20 mouse cellular contexts compared by ENCODE assay signal in the genomic region with DNA sequence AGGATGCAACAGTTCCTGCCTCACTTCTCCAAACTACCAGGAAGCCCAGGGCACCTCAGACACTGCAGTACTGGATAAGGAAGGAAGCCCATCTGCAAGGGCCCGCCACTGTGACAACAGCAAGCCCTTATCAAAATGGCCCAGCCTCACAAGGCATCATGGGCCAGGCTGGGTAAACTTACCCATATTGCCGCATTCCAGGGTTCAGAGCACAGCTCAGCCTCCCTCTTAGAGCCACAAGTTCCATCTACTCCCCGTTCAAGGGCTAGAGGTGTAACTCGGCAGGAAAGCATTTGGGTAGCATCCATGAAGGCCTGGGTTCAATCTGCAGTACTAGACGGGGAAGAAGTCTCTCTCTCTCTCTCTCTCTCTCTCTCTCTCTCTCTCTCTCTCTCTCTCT. TPM values are rescaled to one million over a fixed set of nuclear protein-coding genes. Genes with fewer than 3 reads are reported as not detected.
A peak's percentile ranks its signal among the peaks of the same experiment; 100 is the strongest.
DNase-seq lines count a peak whose midpoint lies in the region; ATAC-seq and TF ChIP-seq lines count a peak whose summit lies in the region.
"Had no signal": no experiment of that assay in that cellular context is flagged by ENCODE, and none has a peak within 500 bp of the region (broad histone marks: within the 10 kb centered on the region; RNA-seq: fewer than 3 reads in every experiment).

No protein-coding gene starts in this region.

- no peak overlapping the region for H3K4me3 ChIP-seq in intestine, embryonic 15.5 days (replicated peaks)
- H3K4me3 ChIP-seq in intestine, postnatal 0 days (ENCODE audit: low read depth, low read length): no peak overlapping the region
- H3K4me3 ChIP-seq in intestine, embryonic 16.5 days (ENCODE audit: low read length): no peak overlapping the region
- H3K4me3 ChIP-seq in liver, postnatal 0 days (ENCODE audit: low read depth, low read length): no peak overlapping the region
- H3K4me3 ChIP-seq: forebrain, embryonic 12.5 days; hindbrain, embryonic 12.5 days; layer of hippocampus, adult 2 months; midbrain, embryonic 12.5 days; neural tube, embryonic 13.5 days had no signal

- ATAC-seq in intestine, embryonic 15.5 days: peak; percentile 63; the same call in 1 of the 2 replicates
- ATAC-seq in intestine, postnatal 0 days: no peak
- ATAC-seq in intestine, embryonic 16.5 days: peak; percentile 71; the same call in 1 of the 2 replicates
- peak; percentile 98 for ATAC-seq in liver, postnatal 0 days
- ATAC-seq: inflammation-experienced regulatory T-cells, adult 6 months had no signal

- no peaks in the 10 kb centered on the region for H3K36me3 ChIP-seq in intestine, embryonic 15.5 days
- H3K36me3 ChIP-seq in intestine, postnatal 0 days (ENCODE audit: control insufficient read depth, insufficient read depth): no peaks in the 10 kb centered on the region
- H3K36me3 ChIP-seq in intestine, embryonic 16.5 days (ENCODE audit: control insufficient read depth, insufficient read depth, low read length): no peaks in the 10 kb centered on the region
- no peaks in the 10 kb centered on the region for H3K36me3 ChIP-seq in liver, postnatal 0 days (replicated peaks; ENCODE audit: insufficient read depth, low read length)
- H3K36me3 ChIP-seq: forebrain, embryonic 12.5 days; hindbrain, embryonic 12.5 days; midbrain, embryonic 12.5 days; neural tube, embryonic 13.5 days had no signal

- H3K9me3 ChIP-seq in intestine, embryonic 15.5 days: no peaks in the 10 kb centered on the region
- H3K9me3 ChIP-seq in intestine, postnatal 0 days (ENCODE audit: control insufficient read depth): no peaks in the 10 kb centered on the region
- no peaks in the 10 kb centered on the region for H3K9me3 ChIP-seq in intestine, embryonic 16.5 days (ENCODE audit: control insufficient read depth, low read length)
- H3K9me3 ChIP-seq in liver, postnatal 0 days (ENCODE audit: low read length): no peaks in the 10 kb centered on the region
- H3K9me3 ChIP-seq: hindbrain, embryonic 12.5 days; midbrain, embryonic 12.5 days had no signal

- no peaks in the 10 kb centered on the region for H3K4me1 ChIP-seq in intestine, embryonic 15.5 days (replicated peaks)
- H3K4me1 ChIP-seq in intestine, postnatal 0 days (replicated peaks; ENCODE audit: control insufficient read depth, insufficient read depth, low read length): no peaks in the 10 kb centered on the region
- no peaks in the 10 kb centered on the region for H3K4me1 ChIP-seq in intestine, embryonic 16.5 days (ENCODE audit: control insufficient read depth, insufficient read depth, low read length)
- peaks cover 5% of the 10 kb centered on the region; the same call in 1 of the 2 replicates for H3K4me1 ChIP-seq in liver, postnatal 0 days (ENCODE audit: insufficient read depth)
- H3K4me1 ChIP-seq: neural tube, embryonic 13.5 days had no signal

- no peak overlapping the region for H3K4me2 ChIP-seq in intestine, embryonic 15.5 days (replicated peaks)
- no peak overlapping the region for H3K4me2 ChIP-seq in intestine, postnatal 0 days (replicated peaks; ENCODE audit: low read depth)
- H3K4me2 ChIP-seq in intestine, embryonic 16.5 days (ENCODE audit: low read depth, low read length): no peak overlapping the region
- H3K4me2 ChIP-seq in liver, postnatal 0 days (ENCODE audit: low read depth, low read length): 0 out of 2 replicates have a peak overlapping the region, but pooled peaks have one; percentile 35
- H3K4me2 ChIP-seq: forebrain, embryonic 12.5 days; hindbrain, embryonic 12.5 days; midbrain, embryonic 12.5 days; neural tube, embryonic 13.5 days had no signal

- TF ChIP-seq EP300 in liver, postnatal 0 days (IDR thresholded peaks at IDR 0.05; ENCODE audit: low read depth): peak; percentile 91

- DNase-seq in c-Kit-negative CD71-positive TER-119-positive erythroid progenitor cells, embryonic 14.5 days (ENCODE audit: low read depth, low spot score): peak; percentile 84
- DNase-seq in liver, postnatal 0 days: peak; percentile 62
- no peak for DNase-seq in thymus, adult 18-20 months
- no peak for DNase-seq in embryo, embryonic 10.5 days (ENCODE audit: low spot score)
- DNase-seq: cerebellum, adult 18-20 months; right cerebral cortex, postnatal 14 days; thymus, postnatal 4 days had no signal

- 77% methylated on average over 5 of the region's 5 CpGs for WGBS in intestine, embryonic 15.5 days
- 71% methylated on average over 5 of the region's 5 CpGs for WGBS in intestine, postnatal 0 days
- WGBS in intestine, embryonic 16.5 days: 79% methylated on average over 5 of the region's 5 CpGs
- WGBS in liver, postnatal 0 days (ENCODE audit: insufficient replicate concordance): 45% methylated on average over 5 of the region's 5 CpGs

- no peak overlapping the region for H3K9ac ChIP-seq in intestine, embryonic 15.5 days
- H3K9ac ChIP-seq in intestine, postnatal 0 days (ENCODE audit: low read depth, low read length): no peak overlapping the region
- no peak overlapping the region for H3K9ac ChIP-seq in intestine, embryonic 16.5 days (ENCODE audit: low read depth, low read length)
- no peak overlapping the region for H3K9ac ChIP-seq in liver, postnatal 0 days (replicated peaks)
- H3K9ac ChIP-seq: forebrain, embryonic 12.5 days; hindbrain, embryonic 12.5 days; midbrain, embryonic 12.5 days; neural tube, embryonic 13.5 days had no signal

- no peak overlapping the region for H3K27ac ChIP-seq in intestine, embryonic 15.5 days
- no peak overlapping the region for H3K27ac ChIP-seq in intestine, postnatal 0 days (ENCODE audit: low read depth, low read length)
- no peak overlapping the region for H3K27ac ChIP-seq in intestine, embryonic 16.5 days (ENCODE audit: low read length)
- H3K27ac ChIP-seq in liver, postnatal 0 days (ENCODE audit: low read depth): peak overlapping the region; percentile 70
- H3K27ac ChIP-seq: forebrain, embryonic 12.5 days; hindbrain, embryonic 12.5 days; kidney, postnatal 0 days; layer of hippocampus, adult 2 months; macrophage; midbrain, embryonic 12.5 days; neural tube, embryonic 13.5 days had no signal

- TF ChIP-seq CTCF in intestine, postnatal 0 days (IDR thresholded peaks at IDR 0.05; ENCODE audit: low read depth): no peak
- TF ChIP-seq CTCF in liver, postnatal 0 days (IDR thresholded peaks at IDR 0.05; ENCODE audit: low read depth): no peak

- no peaks in the 10 kb centered on the region for H3K27me3 ChIP-seq in intestine, embryonic 15.5 days (replicated peaks)
- no peaks in the 10 kb centered on the region for H3K27me3 ChIP-seq in intestine, postnatal 0 days (replicated peaks; ENCODE audit: control insufficient read depth, insufficient read depth, low read length)
- H3K27me3 ChIP-seq in intestine, embryonic 16.5 days (replicated peaks; ENCODE audit: control insufficient read depth, insufficient read depth, low read length): no peaks in the 10 kb centered on the region
- no peaks in the 10 kb centered on the region for H3K27me3 ChIP-seq in liver, postnatal 0 days (ENCODE audit: insufficient read depth, low read length)
- H3K27me3 ChIP-seq: forebrain, embryonic 12.5 days; hindbrain, embryonic 12.5 days; midbrain, embryonic 12.5 days; neural tube, embryonic 13.5 days had no signal

RNA-seq across cellular contexts. Expression of a gene that starts 11.8 kb away (rescaled TPM):
- polyA plus RNA-seq in intestine, embryonic 15.5 days (2015; fragmentation: Nextera tagmentation; extraction: Ambion mirVana): not detected in 2 replicates
- polyA plus RNA-seq in intestine, postnatal 0 days (2015; fragmentation: Nextera tagmentation; extraction: Ambion mirVana): not detected in 2 replicates
- not detected in 2 replicates for polyA plus RNA-seq in intestine, embryonic 16.5 days (2015; fragmentation: Nextera tagmentation; extraction: Ambion mirVana)
- polyA plus RNA-seq in liver, postnatal 0 days (2015; fragmentation: Nextera tagmentation; extraction: Ambion mirVana): not detected in 2 replicates
- polyA plus RNA-seq: forebrain, embryonic 12.5 days; heart, embryonic 16.5 days; hindbrain, embryonic 12.5 days; inflammation-experienced regulatory T-cells, adult 6 months; kidney, postnatal 0 days; liver, adult 2 months; macrophage; midbrain, embryonic 12.5 days had no signal

Comparison
In these comparisons a context has a peak if more than half of its experiments do, and no peak if none do; other contexts are left out.
1. DNase-seq: peak in c-Kit-negative CD71-positive TER-119-positive erythroid progenitor cells, embryonic 14.5 days (single experiment) and liver, postnatal 0 days (single experiment); none in thymus, adult 18-20 months (0 of 2) and embryo, embryonic 10.5 days (single experiment).